ENCODE assay signal across 11 mouse cellular contexts in genomic region chr9:21791861-21792260, GRCm38 (mm10). TPM values are rescaled to one million over a fixed set of nuclear protein-coding genes. Genes with fewer than 3 reads are reported as not detected.
DNase-seq lines count a peak whose midpoint lies in the region; ATAC-seq and TF ChIP-seq lines count a peak whose summit lies in the region.
"Had no signal": no experiment of that assay in that cellular context is flagged by ENCODE, and none has a peak within 500 bp of the region (broad histone marks: within the 10 kb centered on the region; RNA-seq: fewer than 3 reads in every experiment).

No protein-coding gene starts in this region.

- H3K4me3 ChIP-seq in liver, adult 2 months (ENCODE audit: insufficient read depth, low read depth, low read length) = no peak overlapping the region
- H3K4me3 ChIP-seq in liver, embryonic 11.5 days (ENCODE audit: low read depth, low read length) = no peak overlapping the region
- no peak overlapping the region for H3K4me3 ChIP-seq in intestine, postnatal 0 days (ENCODE audit: low read depth, low read length)
- no peak overlapping the region for H3K4me3 ChIP-seq in small intestine, adult 2 months (ENCODE audit: low read depth, low read length)
- no peak overlapping the region for H3K4me3 ChIP-seq in midbrain, embryonic 13.5 days (replicated peaks)
- no peak overlapping the region for H3K4me3 ChIP-seq in hindbrain, embryonic 11.5 days (ENCODE audit: low read depth, low read length)
- H3K4me3 ChIP-seq: embryonic facial prominence, embryonic 12.5 days had no signal

- H3K27me3 ChIP-seq in liver, adult 2 months (ENCODE audit: control insufficient read depth, insufficient read depth, low read length) = no peaks in the 10 kb centered on the region
- H3K27me3 ChIP-seq in liver, embryonic 11.5 days (replicated peaks; ENCODE audit: control insufficient read depth, insufficient read depth, low read length) = no peaks in the 10 kb centered on the region
- no peaks in the 10 kb centered on the region for H3K27me3 ChIP-seq in intestine, postnatal 0 days (replicated peaks; ENCODE audit: control insufficient read depth, insufficient read depth, low read length)
- H3K27me3 ChIP-seq in small intestine, adult 2 months (ENCODE audit: control insufficient read depth, insufficient read depth, low read length) = no peaks in the 10 kb centered on the region
- no peaks in the 10 kb centered on the region for H3K27me3 ChIP-seq in midbrain, embryonic 13.5 days
- no peaks in the 10 kb centered on the region for H3K27me3 ChIP-seq in hindbrain, embryonic 11.5 days (ENCODE audit: control insufficient read depth, insufficient read depth, low read length)
- H3K27me3 ChIP-seq: embryonic facial prominence, embryonic 12.5 days had no signal

- peaks cover 4% of the 10 kb centered on the region; the same call in 1 of the 2 replicates for H3K36me3 ChIP-seq in liver, adult 2 months (ENCODE audit: control insufficient read depth, insufficient read depth, low read length)
- peaks cover 29% of the 10 kb centered on the region for H3K36me3 ChIP-seq in liver, embryonic 11.5 days (ENCODE audit: control insufficient read depth, insufficient read depth, low read length)
- peaks cover 37% of the 10 kb centered on the region for H3K36me3 ChIP-seq in intestine, postnatal 0 days (ENCODE audit: control insufficient read depth, insufficient read depth)
- H3K36me3 ChIP-seq in small intestine, adult 2 months (ENCODE audit: control insufficient read depth, insufficient read depth, low read length) = peaks cover 7% of the 10 kb centered on the region; the same call in 1 of the 2 replicates
- H3K36me3 ChIP-seq in midbrain, embryonic 13.5 days = peaks cover 14% of the 10 kb centered on the region
- H3K36me3 ChIP-seq in hindbrain, embryonic 11.5 days (ENCODE audit: control insufficient read depth, insufficient read depth, low read length) = no peaks in the 10 kb centered on the region

- peak; percentile 34 for DNase-seq in liver, adult 2 months (ENCODE audit: extremely low read depth, low read depth, low spot score)
- no peak for DNase-seq in liver, embryonic 11.5 days (ENCODE audit: low spot score)
- peak; percentile 40 for DNase-seq in gastrocnemius, adult 18-20 months (ENCODE audit: low spot score)
- DNase-seq in hindbrain, embryonic 11.5 days (ENCODE audit: low spot score) = no peak
- DNase-seq in retina, embryonic 14.5 days (ENCODE audit: low spot score) = no peak

- H3K4me2 ChIP-seq in liver, embryonic 11.5 days = no peak overlapping the region
- peak overlapping the region; percentile 24; the same call in 1 of the 2 replicates for H3K4me2 ChIP-seq in intestine, postnatal 0 days (replicated peaks; ENCODE audit: low read depth)
- no peak overlapping the region for H3K4me2 ChIP-seq in midbrain, embryonic 13.5 days (replicated peaks)
- H3K4me2 ChIP-seq in hindbrain, embryonic 11.5 days (replicated peaks; ENCODE audit: low read depth, low read length) = no peak overlapping the region

- no peak overlapping the region for H3K27ac ChIP-seq in liver, adult 2 months (replicated peaks; ENCODE audit: insufficient read depth, low read depth, low read length)
- no peak overlapping the region for H3K27ac ChIP-seq in liver, embryonic 11.5 days (ENCODE audit: low read depth, low read length)
- H3K27ac ChIP-seq in intestine, postnatal 0 days (ENCODE audit: low read depth, low read length) = no peak overlapping the region
- H3K27ac ChIP-seq in small intestine, adult 2 months (ENCODE audit: insufficient read depth, low read depth, low read length) = peak overlapping the region; percentile 37
- no peak overlapping the region for H3K27ac ChIP-seq in midbrain, embryonic 13.5 days
- H3K27ac ChIP-seq in hindbrain, embryonic 11.5 days (ENCODE audit: low read depth, low read length) = no peak overlapping the region
- H3K27ac ChIP-seq: embryonic facial prominence, embryonic 12.5 days had no signal

- peaks cover 34% of the 10 kb centered on the region for H3K79me2 ChIP-seq in liver, adult 2 months (ENCODE audit: control insufficient read depth, insufficient read depth, low read length)

- H3K9me3 ChIP-seq in liver, embryonic 11.5 days (ENCODE audit: control insufficient read depth, low read length) = no peaks in the 10 kb centered on the region
- H3K9me3 ChIP-seq in intestine, postnatal 0 days (ENCODE audit: control insufficient read depth) = no peaks in the 10 kb centered on the region
- no peaks in the 10 kb centered on the region for H3K9me3 ChIP-seq in midbrain, embryonic 13.5 days
- no peaks in the 10 kb centered on the region for H3K9me3 ChIP-seq in hindbrain, embryonic 11.5 days (ENCODE audit: control insufficient read depth, low read length)
- H3K9me3 ChIP-seq: embryonic facial prominence, embryonic 12.5 days had no signal

- TF ChIP-seq POLR2A in liver, adult 2 months (IDR thresholded peaks at IDR 0.05; ENCODE audit: extremely low read depth, insufficient read depth, low read length) = no peak
- no peak for TF ChIP-seq POLR2A in small intestine, adult 2 months (IDR thresholded peaks at IDR 0.05; ENCODE audit: low read depth, low read length)

- peaks cover 10% of the 10 kb centered on the region for H3K4me1 ChIP-seq in liver, adult 2 months (ENCODE audit: control insufficient read depth, insufficient read depth, low read length)
- peaks cover 14% of the 10 kb centered on the region for H3K4me1 ChIP-seq in liver, embryonic 11.5 days (replicated peaks; ENCODE audit: control insufficient read depth, insufficient read depth, low read length)
- H3K4me1 ChIP-seq in intestine, postnatal 0 days (replicated peaks; ENCODE audit: control insufficient read depth, insufficient read depth, low read length) = no peaks in the 10 kb centered on the region
- peaks cover 6% of the 10 kb centered on the region for H3K4me1 ChIP-seq in small intestine, adult 2 months (ENCODE audit: control insufficient read depth, insufficient read depth, insufficient read length, low read length)
- 0 out of 2 replicates have a peak, but pooled peaks cover 9% of the 10 kb centered on the region for H3K4me1 ChIP-seq in midbrain, embryonic 13.5 days (replicated peaks)
- H3K4me1 ChIP-seq in hindbrain, embryonic 11.5 days (replicated peaks; ENCODE audit: control insufficient read depth, insufficient read depth, low read length) = no peaks in the 10 kb centered on the region

- 38% methylated on average over 8 of the region's 8 CpGs for WGBS in liver, adult 2 months
- WGBS in liver, embryonic 11.5 days = 90% methylated on average over 8 of the region's 8 CpGs
- WGBS in intestine, postnatal 0 days = 49% methylated on average over 8 of the region's 8 CpGs
- 48% methylated on average over 8 of the region's 8 CpGs for WGBS in small intestine, adult 2 months
- WGBS in midbrain, embryonic 13.5 days = 87% methylated on average over 8 of the region's 8 CpGs
- whole genome bisulfite sequencing in hindbrain, embryonic 11.5 days = 87% methylated on average over 8 of the region's 8 CpGs

- no peak for TF ChIP-seq CTCF in liver, adult 2 months (IDR thresholded peaks at IDR 0.05; ENCODE audit: low read depth, low read length)
- no peak for TF ChIP-seq CTCF in intestine, postnatal 0 days (IDR thresholded peaks at IDR 0.05; ENCODE audit: low read depth)
- TF ChIP-seq CTCF in small intestine, adult 2 months (IDR thresholded peaks at IDR 0.05; ENCODE audit: extremely low read depth, insufficient read length, insufficient replicate concordance, low read depth, low read length) = no peak

- no peak overlapping the region for H3K9ac ChIP-seq in liver, adult 2 months (ENCODE audit: low read depth, low read length)
- H3K9ac ChIP-seq in liver, embryonic 11.5 days (ENCODE audit: low read depth, low read length) = no peak overlapping the region
- H3K9ac ChIP-seq in intestine, postnatal 0 days (ENCODE audit: low read depth, low read length) = no peak overlapping the region
- no peak overlapping the region for H3K9ac ChIP-seq in midbrain, embryonic 13.5 days (replicated peaks)
- H3K9ac ChIP-seq in hindbrain, embryonic 11.5 days (ENCODE audit: low read depth, low read length) = no peak overlapping the region
- H3K9ac ChIP-seq: embryonic facial prominence, embryonic 12.5 days had no signal

- no peak for ATAC-seq in liver, embryonic 11.5 days (replicated peaks; ENCODE audit: low FRiP score)
- no peak for ATAC-seq in intestine, postnatal 0 days
- no peak for ATAC-seq in midbrain, embryonic 13.5 days
- ATAC-seq in hindbrain, embryonic 11.5 days (ENCODE audit: low FRiP score) = no peak

RNA-seq across cellular contexts. Expression of gene Kank2, which starts 6.7 kb away (rescaled TPM):
- 12.8 and 20.7 TPM in 2 replicates for total RNA-seq in liver, adult 2 months (2014; rRNA removed)
- 27.2 and 34.5 TPM in 2 replicates for polyA plus RNA-seq in liver, adult 2 months (2012; rRNA removed)
- 4.7 and 6.7 TPM in 2 replicates for polyA plus RNA-seq in liver, embryonic 11.5 days (2014; fragmentation: Nextera tagmentation; extraction: Ambion mirVana)
- total RNA-seq in gastrocnemius, adult 18-20 months (2021) = 10 to 100 TPM; 12.6 to 14.3 TPM
- 6.4 TPM in 2 replicates for polyA plus RNA-seq in intestine, postnatal 0 days (2015; fragmentation: Nextera tagmentation; extraction: Ambion mirVana)
- 23.0 and 24.8 TPM in 2 replicates for polyA plus RNA-seq in small intestine, adult 2 months (2012; rRNA removed)
- polyA plus RNA-seq in midbrain, embryonic 13.5 days (2015; fragmentation: Nextera tagmentation; extraction: Ambion mirVana) = 3.3 and 4.3 TPM in 2 replicates
- 4.1 and 4.7 TPM in 2 replicates for polyA plus RNA-seq in hindbrain, embryonic 11.5 days (2014; fragmentation: Nextera tagmentation; extraction: Ambion mirVana)

RNA-seq across cellular contexts. Expression of gene Spc24, which starts 31.8 kb away (rescaled TPM):
- 15.3 and 17.9 TPM in 2 replicates for total RNA-seq in liver, adult 2 months (2014; rRNA removed)
- 11.6 and 14.4 TPM in 2 replicates for polyA plus RNA-seq in liver, adult 2 months (2012; rRNA removed)
- 151 and 170 TPM in 2 replicates for polyA plus RNA-seq in liver, embryonic 11.5 days (2014; fragmentation: Nextera tagmentation; extraction: Ambion mirVana)
- total RNA-seq in gastrocnemius, adult 18-20 months (2021) = 1 to 10 TPM; 1.9 TPM
- polyA plus RNA-seq in intestine, postnatal 0 days (2015; fragmentation: Nextera tagmentation; extraction: Ambion mirVana) = 23.5 and 32.4 TPM in 2 replicates
- 11.0 and 22.6 TPM in 2 replicates for polyA plus RNA-seq in small intestine, adult 2 months (2012; rRNA removed)
- polyA plus RNA-seq in midbrain, embryonic 13.5 days (2015; fragmentation: Nextera tagmentation; extraction: Ambion mirVana) = 36.2 and 44.6 TPM in 2 replicates
- 94.3 and 101 TPM in 2 replicates for polyA plus RNA-seq in hindbrain, embryonic 11.5 days (2014; fragmentation: Nextera tagmentation; extraction: Ambion mirVana)

RNA-seq across cellular contexts. Expression of gene Angptl8, which starts 43.4 kb away (rescaled TPM):
- total RNA-seq in liver, adult 2 months (2014; rRNA removed) = 13.6 and 22.2 TPM in 2 replicates
- polyA plus RNA-seq in liver, adult 2 months (2012; rRNA removed) = 201 and 258 TPM in 2 replicates
- polyA plus RNA-seq in liver, embryonic 11.5 days (2014; fragmentation: Nextera tagmentation; extraction: Ambion mirVana) = 16.1 and 17.4 TPM in 2 replicates
- total RNA-seq in gastrocnemius, adult 18-20 months (2021) = under 1 TPM in 1 of 2 experiments, not detected in 1; 0.26 TPM
- 15.9 and 21.1 TPM in 2 replicates for polyA plus RNA-seq in intestine, postnatal 0 days (2015; fragmentation: Nextera tagmentation; extraction: Ambion mirVana)
- polyA plus RNA-seq in small intestine, adult 2 months (2012; rRNA removed) = 10.2 and 12.3 TPM in 2 replicates
- polyA plus RNA-seq in midbrain, embryonic 13.5 days (2015; fragmentation: Nextera tagmentation; extraction: Ambion mirVana) = 0.24 and 0.43 TPM in 2 replicates
- 0.74 TPM in 1 of 2 replicates, not detected in the other for polyA plus RNA-seq in hindbrain, embryonic 11.5 days (2014; fragmentation: Nextera tagmentation; extraction: Ambion mirVana)
- total RNA-seq: ES-E14 had no signal
- polyA plus RNA-seq: macrophage had no signal

Comparison
In these comparisons a context has a peak if more than half of its experiments do, and no peak if none do; other contexts are left out.
1. DNase-seq: peak in liver, adult 2 months (single experiment) and gastrocnemius, adult 18-20 months (single experiment); none in liver, embryonic 11.5 days (single experiment), hindbrain, embryonic 11.5 days (single experiment) and retina, embryonic 14.5 days (single experiment).